Mouse (Mus musculus): ENCODE measurements around the gene Tom1l1. TPM values are rescaled to one million over a fixed set of nuclear protein-coding genes. Genes with fewer than 3 reads are reported as not detected.

The Tom1l1 gene
- polyA plus RNA-seq, 1 experiment from 2014 or later: 36.4 TPM

DNA sequence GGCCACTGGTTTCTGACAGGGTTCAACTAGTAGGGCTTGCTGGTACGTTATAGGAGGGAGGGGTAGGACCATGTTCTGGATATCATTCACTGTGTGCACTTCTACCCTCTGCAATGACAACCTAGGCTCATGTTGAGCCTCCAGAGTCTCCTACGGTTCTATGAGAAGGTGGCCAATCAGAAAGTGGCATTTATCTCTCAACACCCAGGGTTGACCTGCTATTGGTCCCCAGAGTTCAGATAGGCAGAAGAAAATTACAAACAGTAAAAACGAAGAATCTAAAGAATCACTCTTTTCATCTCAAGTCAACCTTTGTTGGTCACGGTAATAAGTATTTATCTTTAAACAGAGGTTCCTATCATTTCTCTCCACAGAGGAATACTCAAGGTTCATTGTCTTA lies 21.2 kb downstream of the Tom1l1 start:
- peak overlapping the region; percentile 84; the same call in 1 of the 2 replicates for H3K27ac ChIP-seq
- no peaks in the 10 kb centered on the region for H3K27me3 ChIP-seq
- peaks cover 39% of the 10 kb centered on the region for H3K4me1 ChIP-seq
- no peak overlapping the region for H3K4me3 ChIP-seq
- no peak for ATAC-seq (ENCODE audit: borderline replicate concordance, extremely low read depth, low FRiP score, low TSS enrichment)
- no peak overlapping the region for H3K9ac ChIP-seq
- 0 out of 2 replicates have a peak, but pooled peaks cover 5% of the 10 kb centered on the region for H3K36me3 ChIP-seq
- H3K4me2 ChIP-seq: no peak overlapping the region
- 64% methylated on average over 4 of the region's 4 CpGs for WGBS
- H3K9me3 ChIP-seq: no peaks in the 10 kb centered on the region

DNA sequence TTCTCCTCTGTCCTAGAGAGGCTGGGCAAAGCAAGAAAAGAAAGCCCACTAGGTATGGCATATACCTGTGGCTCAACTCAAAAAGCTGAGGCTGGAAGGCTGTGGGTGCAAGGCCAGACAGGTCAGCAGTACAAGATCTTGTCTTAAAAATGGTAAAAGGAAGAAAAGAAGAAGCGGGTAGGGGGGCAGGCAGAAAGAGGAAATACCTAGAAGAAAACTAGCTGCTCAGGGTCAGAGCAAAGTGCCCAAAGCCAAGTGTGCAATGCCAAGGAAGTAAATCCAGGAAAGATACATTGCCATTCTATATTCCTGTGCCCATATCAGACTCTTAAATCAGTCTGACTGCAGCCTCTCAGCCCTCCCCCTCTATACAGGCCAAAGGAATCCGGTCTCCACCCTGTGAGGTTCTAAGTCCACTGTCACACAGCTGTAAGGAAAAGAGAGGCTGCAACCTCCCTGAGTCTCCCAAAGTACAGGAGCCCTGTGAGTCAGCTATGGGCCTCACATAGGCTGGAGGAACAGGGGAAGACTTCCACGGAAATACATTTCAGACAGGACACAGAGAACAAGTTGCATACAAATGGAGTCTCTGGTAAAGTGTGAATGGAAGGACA lies 21.9 kb downstream of the Tom1l1 start:
- ATAC-seq (ENCODE audit: borderline replicate concordance, extremely low read depth, low FRiP score, low TSS enrichment): no peak
- H3K36me3 ChIP-seq: peaks cover 5% of the 10 kb centered on the region; the same call in 1 of the 2 replicates
- H3K9ac ChIP-seq: 0 out of 2 replicates have a peak overlapping the region, but pooled peaks have one; percentile 18
- no peak overlapping the region for H3K4me3 ChIP-seq
- peak overlapping the region; percentile 84 for H3K27ac ChIP-seq
- H3K9me3 ChIP-seq: no peaks in the 10 kb centered on the region
- 61% methylated on average over 3 of the region's 3 CpGs for WGBS
- H3K27me3 ChIP-seq: no peaks in the 10 kb centered on the region
- H3K4me1 ChIP-seq: peaks cover 39% of the 10 kb centered on the region
- H3K4me2 ChIP-seq: no peak overlapping the region

DNA sequence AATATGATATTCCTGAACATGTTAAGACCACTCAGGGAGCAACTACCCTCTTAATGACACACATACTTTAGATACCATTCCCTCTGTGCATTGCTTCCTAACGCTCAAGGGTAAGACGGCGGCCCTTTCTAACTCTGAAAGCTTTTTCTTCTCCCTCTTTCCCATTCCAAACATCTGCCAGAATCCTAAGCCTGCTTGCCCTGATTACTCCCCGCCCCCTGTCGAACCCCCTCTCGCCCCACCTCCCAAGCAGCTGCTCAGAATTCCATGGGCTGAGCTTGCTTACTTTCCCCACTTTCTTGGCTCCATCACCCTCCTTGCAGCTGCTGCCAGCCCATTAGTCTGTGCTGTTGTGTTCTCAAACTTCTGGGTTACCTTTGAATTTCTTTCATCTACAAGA lies 23.0 kb downstream of the Tom1l1 start:
- Histone ChIP-seq H3K27me3 (no peaks in the 10 kb centered on the region), H3K27ac (peak overlapping the region; percentile 84), H3K36me3 (peaks cover 8% of the 10 kb centered on the region; the same call in 1 of the 2 replicates), H3K4me1 (peaks cover 39% of the 10 kb centered on the region), H3K9ac (no peak overlapping the region), H3K4me3 (no peak overlapping the region; the same call in 1 of the 2 replicates), H3K4me2 (peak overlapping the region; percentile 34), H3K9me3 (no peaks in the 10 kb centered on the region)
- ATAC-seq (ENCODE audit: borderline replicate concordance, extremely low read depth, low FRiP score, low TSS enrichment): peak; percentile 87
- 7% methylated on average over 6 of the region's 6 CpGs for WGBS

DNA sequence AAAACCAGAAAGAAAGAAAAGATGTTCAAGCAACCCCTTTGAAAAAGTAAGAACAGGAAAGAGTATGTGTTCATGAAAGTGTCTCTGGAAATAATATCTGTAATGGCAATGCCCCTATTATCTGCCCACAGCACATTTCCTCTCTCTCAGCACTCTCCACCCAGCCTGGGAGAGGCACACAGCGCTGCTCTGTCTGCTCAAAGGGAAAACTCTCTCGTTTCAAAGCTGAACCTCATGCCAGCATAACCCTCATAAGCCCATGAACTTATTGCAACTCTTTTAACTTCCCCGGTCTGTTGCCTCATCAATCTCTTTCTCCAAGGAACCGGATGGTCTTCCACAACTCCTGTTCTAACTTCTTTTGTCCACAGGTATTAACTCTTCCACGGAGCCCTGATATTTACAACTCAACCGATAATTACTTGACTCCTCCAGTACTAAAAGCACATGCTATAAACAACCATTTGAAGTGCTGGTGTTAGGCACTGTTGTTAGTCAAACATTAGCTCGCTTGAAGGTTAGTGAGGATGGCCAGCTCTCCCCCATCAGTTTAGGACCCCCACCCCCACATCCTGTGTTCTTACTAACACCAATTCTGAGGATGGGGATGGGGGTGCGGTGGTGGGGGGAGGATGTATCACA lies 23.7 kb downstream of the Tom1l1 start:
- ATAC-seq (ENCODE audit: borderline replicate concordance, extremely low read depth, low FRiP score, low TSS enrichment): peak; percentile 41; the same call in 1 of the 2 replicates
- Histone ChIP-seq H3K27me3 (no peaks in the 10 kb centered on the region), H3K4me1 (peaks cover 39% of the 10 kb centered on the region), H3K27ac (peak overlapping the region; percentile 84), H3K9ac (no peak overlapping the region), H3K36me3 (peaks cover 5% of the 10 kb centered on the region; the same call in 1 of the 2 replicates), H3K4me2 (peak overlapping the region; percentile 34; the same call in 1 of the 2 replicates), H3K4me3 (no peak overlapping the region; the same call in 1 of the 2 replicates), H3K9me3 (no peaks in the 10 kb centered on the region)
- WGBS: 5% methylated on average over 8 of the region's 8 CpGs

DNA sequence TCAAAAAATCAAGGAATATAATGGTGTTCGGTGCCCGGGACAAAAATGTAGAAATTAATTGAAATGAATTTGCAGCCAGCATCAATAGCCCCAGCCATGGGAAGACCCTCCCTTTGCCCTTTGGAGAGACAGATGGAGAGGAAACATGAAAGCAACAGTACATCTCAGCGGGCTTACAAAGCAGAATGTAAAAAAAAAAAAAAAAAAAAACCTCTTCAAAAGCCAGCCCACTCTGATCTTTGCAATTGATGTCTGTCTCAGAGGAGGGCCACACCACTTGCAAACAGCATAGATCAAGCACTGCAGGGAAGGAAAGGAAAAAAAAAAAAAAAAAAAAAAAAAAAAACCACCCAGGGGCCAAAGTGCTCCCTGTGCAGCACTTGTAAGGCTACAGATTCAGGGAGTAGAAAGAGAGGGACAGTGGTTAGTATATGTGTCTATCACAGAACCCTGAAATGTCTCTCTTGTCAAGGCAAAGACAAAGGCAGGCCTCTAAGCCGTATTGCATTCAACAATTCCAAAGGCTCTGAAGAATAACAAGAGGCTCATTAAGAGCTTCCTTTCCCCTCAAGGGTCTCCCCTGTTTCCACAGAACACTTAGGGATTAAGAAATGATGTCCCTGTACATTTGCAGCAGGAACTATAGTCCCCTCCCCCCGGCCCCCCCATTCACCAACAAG lies 24.4 kb downstream of the Tom1l1 start:
- WGBS: 50% methylated on average over 5 of the region's 5 CpGs
- Histone ChIP-seq H3K27ac (peak overlapping the region; percentile 84), H3K4me3 (no peak overlapping the region), H3K9me3 (no peaks in the 10 kb centered on the region), H3K4me2 (no peak overlapping the region), H3K4me1 (peaks cover 39% of the 10 kb centered on the region), H3K27me3 (no peaks in the 10 kb centered on the region), H3K36me3 (peaks cover 3% of the 10 kb centered on the region; the same call in 1 of the 2 replicates), H3K9ac (no peak overlapping the region)
- ATAC-seq (ENCODE audit: borderline replicate concordance, extremely low read depth, low FRiP score, low TSS enrichment): no peak

DNA sequence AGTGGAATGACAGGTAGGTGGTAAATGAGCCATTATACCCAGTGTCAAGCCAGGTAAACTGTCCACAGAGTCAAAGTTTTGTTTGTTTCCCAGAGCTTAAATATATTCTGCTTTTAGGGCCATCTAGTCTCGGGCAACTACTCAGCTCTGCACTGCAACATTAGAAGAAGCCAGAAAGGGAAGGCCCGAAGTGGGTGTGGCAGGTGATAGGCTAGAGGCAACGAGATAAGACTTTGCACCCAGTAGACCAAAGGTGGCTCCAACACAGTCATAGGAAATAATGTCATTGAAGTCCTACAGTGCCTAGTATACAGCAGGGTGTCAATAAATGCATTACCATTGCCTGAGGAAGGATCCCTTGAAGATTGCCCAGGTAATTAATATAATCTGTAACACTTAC lies 25.1 kb downstream of the Tom1l1 start:
- ATAC-seq (ENCODE audit: borderline replicate concordance, extremely low read depth, low FRiP score, low TSS enrichment): no peak
- Histone ChIP-seq H3K27me3 (no peaks in the 10 kb centered on the region), H3K9me3 (no peaks in the 10 kb centered on the region), H3K9ac (no peak overlapping the region), H3K4me2 (no peak overlapping the region), H3K4me3 (no peak overlapping the region), H3K36me3 (peaks cover 3% of the 10 kb centered on the region; the same call in 1 of the 2 replicates), H3K27ac (no peak overlapping the region), H3K4me1 (peaks cover 39% of the 10 kb centered on the region)
- 73% methylated on average over 3 of the region's 3 CpGs for WGBS

DNA sequence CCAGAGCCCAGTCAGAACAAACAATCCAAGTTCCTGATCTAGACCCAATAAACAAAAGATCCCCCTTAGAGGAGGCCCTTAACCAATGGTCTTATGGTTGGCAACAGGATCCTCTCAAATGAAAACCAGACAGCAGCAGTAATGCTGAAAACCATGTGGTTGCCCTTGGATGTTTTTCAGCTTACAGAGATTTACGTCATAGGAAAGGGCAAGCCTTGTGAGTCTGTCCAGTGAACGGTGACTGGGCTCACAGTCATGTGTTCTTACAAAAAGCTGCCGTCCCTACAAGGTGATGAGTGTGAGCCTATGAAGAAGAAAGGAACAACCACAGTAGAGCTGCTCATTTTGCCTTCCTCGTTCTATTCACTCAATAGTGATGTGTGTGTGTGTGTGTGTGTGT lies 27.5 kb downstream of the Tom1l1 start:
- Histone ChIP-seq H3K9me3 (no peaks in the 10 kb centered on the region), H3K27ac (no peak overlapping the region), H3K36me3 (peaks cover 15% of the 10 kb centered on the region), H3K4me3 (no peak overlapping the region), H3K9ac (no peak overlapping the region), H3K27me3 (no peaks in the 10 kb centered on the region), H3K4me1 (peaks cover 26% of the 10 kb centered on the region), H3K4me2 (no peak overlapping the region)
- 82% methylated on average over 4 of the region's 4 CpGs for WGBS
- no peak for ATAC-seq (ENCODE audit: borderline replicate concordance, extremely low read depth, low FRiP score, low TSS enrichment)

DNA sequence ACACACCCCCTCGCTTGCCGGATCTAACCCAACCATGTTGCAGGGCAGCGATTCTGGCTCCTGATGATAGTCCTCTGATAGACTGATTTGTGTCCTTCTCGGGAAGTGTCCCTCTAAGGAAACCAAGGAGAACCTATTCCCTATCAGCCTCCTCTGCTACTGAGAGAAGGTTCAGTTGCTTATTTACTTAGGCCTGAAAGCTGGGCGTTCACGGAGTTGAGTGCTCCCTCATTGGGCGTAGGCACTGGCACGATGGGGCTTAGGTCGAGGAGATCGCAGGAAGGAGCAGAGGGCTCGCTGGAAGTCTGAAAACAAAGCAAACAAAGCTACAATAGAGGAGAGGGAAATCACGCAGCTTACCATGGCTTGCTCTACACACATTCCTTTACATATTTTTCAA lies 30.6 kb downstream of the Tom1l1 start:
- 62% methylated on average over 12 of the region's 12 CpGs for WGBS
- H3K4me2 ChIP-seq: no peak overlapping the region
- H3K36me3 ChIP-seq: peaks cover 23% of the 10 kb centered on the region
- no peak overlapping the region for H3K4me3 ChIP-seq
- ATAC-seq (ENCODE audit: borderline replicate concordance, extremely low read depth, low FRiP score, low TSS enrichment): no peak
- H3K27me3 ChIP-seq: no peaks in the 10 kb centered on the region
- no peaks in the 10 kb centered on the region for H3K9me3 ChIP-seq
- 0 out of 2 replicates have a peak, but pooled peaks cover 4% of the 10 kb centered on the region for H3K4me1 ChIP-seq
- no peak overlapping the region for H3K27ac ChIP-seq
- no peak overlapping the region for H3K9ac ChIP-seq

DNA sequence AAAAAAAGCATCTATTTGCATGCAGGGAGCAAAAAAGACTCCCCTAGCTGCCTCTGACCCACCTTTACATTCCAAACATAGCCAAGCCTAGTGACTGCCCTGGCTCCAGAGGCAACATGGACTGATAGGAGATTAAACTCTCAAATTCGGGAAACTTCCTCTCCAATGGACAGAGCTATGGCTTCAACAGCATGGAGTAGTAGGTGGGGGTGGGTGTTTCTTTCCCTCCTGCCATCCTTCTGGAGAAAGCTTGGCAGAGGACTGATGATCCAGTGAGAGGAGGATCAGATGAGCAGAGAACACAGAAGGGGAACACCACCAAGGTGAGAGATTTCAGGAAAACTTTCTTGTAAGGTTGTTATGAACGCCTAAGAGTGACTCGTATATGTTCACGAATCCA lies 35.6 kb downstream of the Tom1l1 start:
- H3K4me1 ChIP-seq: 0 out of 2 replicates have a peak, but pooled peaks cover 4% of the 10 kb centered on the region
- WGBS: 86% methylated on average over 4 of the region's 4 CpGs
- no peaks in the 10 kb centered on the region for H3K9me3 ChIP-seq

DNA sequence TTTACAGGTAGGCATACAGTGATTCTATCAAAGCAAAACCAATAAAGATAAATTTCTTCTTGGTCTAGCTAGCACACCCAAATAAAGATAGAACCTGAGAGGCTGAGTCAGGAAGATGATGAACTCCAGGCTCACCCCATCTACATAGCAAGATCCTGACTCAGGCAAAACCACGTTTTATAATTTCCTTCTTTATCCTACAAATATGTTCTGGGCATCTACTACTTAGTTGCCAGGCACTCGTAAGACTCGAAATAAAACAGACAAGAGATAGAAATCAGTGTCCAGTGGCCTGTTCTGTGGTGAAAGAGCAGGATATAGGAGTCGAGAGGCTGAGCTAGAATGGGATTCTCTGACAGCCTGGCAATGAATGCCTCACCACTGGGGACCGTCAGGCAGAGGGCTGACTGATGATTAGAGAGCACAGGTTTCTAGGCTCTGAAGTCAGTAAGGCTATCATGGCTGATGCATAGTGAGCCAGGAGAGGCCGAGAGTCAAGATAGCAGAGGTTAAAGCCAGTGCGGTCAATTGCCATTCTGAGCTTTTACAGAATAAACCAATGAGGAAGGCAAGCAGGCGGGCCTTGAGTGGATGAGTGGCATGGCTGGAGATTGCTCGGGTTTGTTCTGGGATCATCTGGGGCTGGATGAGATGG lies 37.8 kb downstream of the Tom1l1 start:
- 0 out of 2 replicates have a peak, but pooled peaks cover 4% of the 10 kb centered on the region for H3K4me1 ChIP-seq
- H3K4me2 ChIP-seq: no peak overlapping the region
- 79% methylated on average over 9 of the region's 9 CpGs for WGBS

More for the DNA sequence above, 35.6 kb downstream of the Tom1l1 start:
- peaks cover 33% of the 10 kb centered on the region for H3K36me3 ChIP-seq
- H3K27ac ChIP-seq: no peak overlapping the region
- H3K9ac ChIP-seq: no peak overlapping the region
- H3K4me2 ChIP-seq: no peak overlapping the region
- H3K27me3 ChIP-seq: no peaks in the 10 kb centered on the region
- ATAC-seq (ENCODE audit: borderline replicate concordance, extremely low read depth, low FRiP score, low TSS enrichment): no peak
- H3K4me3 ChIP-seq: no peak overlapping the region

DNA sequence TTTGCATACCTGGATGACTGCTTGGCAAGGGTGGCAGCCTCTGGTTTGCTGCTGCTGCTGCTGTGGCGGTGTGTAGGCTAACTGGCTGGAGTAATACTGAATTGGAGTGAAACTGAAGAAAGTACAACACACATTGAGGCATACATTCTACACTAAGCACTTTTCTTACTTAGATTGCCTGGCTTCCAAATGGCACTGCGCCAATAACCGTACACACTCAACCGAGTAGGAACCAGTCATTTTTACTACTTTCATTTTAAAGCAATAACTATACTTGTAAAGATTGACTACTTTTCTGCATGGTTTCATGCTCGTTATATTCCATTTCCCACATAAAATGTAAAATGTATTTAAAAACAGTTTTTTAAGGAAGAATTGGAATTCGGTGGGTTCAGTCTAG lies 38.4 kb downstream of the Tom1l1 start:
- Histone ChIP-seq H3K4me2 (no peak overlapping the region), H3K27me3 (no peaks in the 10 kb centered on the region), H3K36me3 (peaks cover 42% of the 10 kb centered on the region), H3K27ac (no peak overlapping the region), H3K4me1 (0 out of 2 replicates have a peak, but pooled peaks cover 4% of the 10 kb centered on the region), H3K4me3 (no peak overlapping the region), H3K9ac (no peak overlapping the region), H3K9me3 (no peaks in the 10 kb centered on the region)
- no peak for ATAC-seq (ENCODE audit: borderline replicate concordance, extremely low read depth, low FRiP score, low TSS enrichment)
- 81% methylated on average over 6 of the region's 6 CpGs for WGBS

More for the DNA sequence above, 37.8 kb downstream of the Tom1l1 start:
- Histone ChIP-seq H3K9me3 (no peaks in the 10 kb centered on the region), H3K36me3 (peaks cover 37% of the 10 kb centered on the region), H3K9ac (no peak overlapping the region), H3K4me3 (no peak overlapping the region), H3K27me3 (no peaks in the 10 kb centered on the region), H3K27ac (no peak overlapping the region)
- no peak for ATAC-seq (ENCODE audit: borderline replicate concordance, extremely low read depth, low FRiP score, low TSS enrichment)

Data from lung, embryonic 15.5 days (tissue).